Mouse (Mus musculus) brain, adult 2 months (tissue): ENCODE measurements at regions not wholly inside any gene's neighbourhood (a gene's known extent, or its start where the extent isn't known, plus 50 kb on each side); places are given as distances from the start of the nearest gene placed in this dataset.
A peak's percentile ranks its signal among the peaks of the same experiment; 100 is the strongest.
"Not testable (repeated sequence)": the region's sequence is repeated elsewhere in the genome, so short reads cannot be mapped to it uniquely, and the experiment has no call there.

ENCODE experiments used
- DNase-seq: peaks from one replicate; pipeline ENCODE4 v3.0.0; 2011; ENCODE audit warnings: low read depth, low spot score

GRCm38 (mm10) chr13:111904616-111905212 is 95.9 kb upstream of the Map3k1 start:
- DNase-seq: peak; percentile 95

DNA sequence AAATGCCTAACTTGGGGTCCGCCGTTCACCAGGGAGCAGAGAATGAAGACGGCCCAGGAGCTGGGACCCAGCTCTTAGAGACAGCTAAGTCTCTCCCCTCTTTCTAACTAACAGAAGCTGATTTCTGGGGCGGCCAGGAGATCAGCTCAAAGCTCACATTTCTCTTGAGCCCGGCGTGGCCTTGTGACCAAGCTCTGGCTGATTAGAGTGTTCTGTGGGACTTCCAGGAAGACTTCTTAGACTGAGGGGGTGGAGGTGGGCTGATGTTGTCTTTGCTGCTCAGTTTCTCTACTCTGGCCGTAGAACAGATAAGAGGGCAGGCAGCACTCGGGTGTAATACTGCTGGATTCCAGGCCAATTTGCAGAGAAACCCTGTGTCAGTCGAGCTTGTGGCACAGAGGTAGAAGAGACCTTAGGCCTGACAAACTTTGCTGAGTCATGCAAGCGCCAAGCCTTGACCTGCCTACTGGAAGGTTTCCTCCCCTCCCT is 96.5 kb upstream of the Map3k1 start:
- peak; percentile 38 for DNase-seq

DNA sequence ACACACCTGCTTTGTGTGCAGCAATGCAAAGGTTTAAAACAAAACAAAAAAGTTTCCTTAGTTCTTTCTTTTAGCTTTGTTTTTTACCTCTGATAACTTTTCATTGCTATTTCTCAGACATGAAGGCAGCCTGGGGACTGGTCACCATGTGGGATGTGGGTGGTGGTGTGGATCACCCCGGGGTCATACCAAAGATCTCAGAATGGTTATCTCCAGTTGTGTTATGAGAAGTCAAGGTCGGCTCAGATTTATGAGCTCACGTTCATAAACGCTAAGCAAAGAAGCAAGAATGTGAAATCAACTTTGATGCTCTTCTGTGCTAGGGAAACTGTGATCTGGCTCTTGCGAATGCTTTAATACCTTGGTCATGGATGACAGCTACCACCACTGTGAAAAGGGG is 102.3 kb upstream of the Map3k1 start:
- DNase-seq: no peak

GRCm38 (mm10) chr13:111911661-111912312 is 103.0 kb upstream of the Map3k1 start:
- DNase-seq: peak; percentile 22

- DNase-seq: no peak
These were observed 105.6 kb upstream of the Map3k1 start for GRCm38 (mm10) chr13:111914348-111914913.

GRCm38 (mm10) chr13:111919417-111919816 is 110.6 kb upstream of the Map3k1 start:
- not testable (repeated sequence) for DNase-seq

DNA sequence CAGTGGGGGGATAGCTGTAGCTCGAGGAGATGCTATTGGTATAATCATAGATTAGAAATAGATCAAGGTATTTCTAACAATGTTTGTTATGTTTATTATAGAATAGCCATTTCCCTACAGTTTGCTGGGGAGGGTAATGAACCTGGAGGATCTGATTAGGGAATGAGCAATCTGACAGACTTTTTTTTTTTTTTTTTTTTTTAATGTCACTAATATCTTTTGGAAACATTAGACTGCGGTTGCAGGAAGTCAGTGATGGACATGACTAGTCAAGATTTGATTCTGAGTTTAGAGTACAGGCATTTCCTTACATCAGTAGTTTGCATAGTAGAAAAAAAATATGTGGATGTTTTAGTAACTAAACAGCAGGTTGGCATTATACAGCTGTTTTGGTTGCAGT is 111.7 kb upstream of the Map3k1 start:
- DNase-seq: no peak

GRCm38 (mm10) chr13:111921142-111922035 is 112.6 kb upstream of the Map3k1 start:
- DNase-seq: no peak

DNA sequence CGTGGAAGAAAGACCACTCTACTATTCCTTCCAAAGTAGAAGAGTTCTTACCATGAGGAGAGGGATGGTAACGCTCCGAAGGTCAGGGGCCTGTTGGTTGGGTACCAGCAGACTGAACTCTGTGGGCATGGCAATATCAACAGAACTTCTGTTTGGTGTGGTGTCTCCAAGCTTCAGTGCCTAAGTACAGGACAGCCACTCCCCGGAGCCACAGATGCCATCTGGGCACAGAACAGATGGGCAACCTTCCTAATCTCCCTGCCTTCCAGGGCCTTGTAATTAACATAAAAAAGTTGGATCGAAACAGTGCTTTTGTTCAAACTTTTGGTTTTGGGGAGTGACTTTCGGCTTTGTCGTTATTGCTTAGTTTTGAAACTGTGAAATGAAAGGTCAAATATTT is 116.6 kb upstream of the Map3k1 start:
- DNase-seq: peak; percentile 67

DNA sequence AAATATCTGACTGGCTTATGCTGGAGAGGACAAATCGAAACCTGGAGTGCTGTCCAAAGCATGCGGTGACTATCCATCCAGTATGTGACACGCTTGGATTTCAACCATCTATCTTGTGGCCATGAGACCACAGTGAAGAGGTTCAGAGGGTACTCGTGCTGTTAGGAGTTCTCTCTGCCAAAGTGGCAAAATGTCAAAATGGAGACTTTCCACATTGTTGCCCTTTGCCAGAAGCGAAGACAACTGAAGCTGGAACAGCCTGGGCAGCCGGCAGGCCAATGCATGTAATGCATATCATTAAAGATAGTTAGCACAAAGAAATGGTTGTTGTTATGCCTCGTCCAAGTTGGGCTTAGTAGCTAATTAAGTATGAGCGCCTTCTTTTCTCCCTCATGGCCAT is 118.0 kb upstream of the Map3k1 start:
- peak; percentile 60 for DNase-seq

DNA sequence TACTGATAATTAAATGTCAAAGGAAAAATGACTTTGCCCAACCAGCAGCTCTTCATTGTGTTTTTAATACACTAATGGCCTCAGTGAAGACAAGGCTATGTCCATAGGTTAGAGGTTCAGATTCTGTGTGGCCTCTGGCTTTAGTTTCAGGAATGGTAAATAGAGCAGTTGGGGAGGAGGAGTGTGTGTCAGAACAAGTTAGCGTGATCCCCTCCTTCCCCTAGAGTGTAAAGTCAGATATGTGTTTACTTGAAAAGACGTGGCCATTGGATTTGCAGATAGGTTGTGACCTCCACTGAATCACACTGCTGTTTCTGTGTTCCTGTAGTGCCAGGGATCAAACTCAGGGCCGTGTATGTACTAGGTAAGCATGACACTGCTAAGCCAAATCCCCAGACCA is 118.7 kb upstream of the Map3k1 start:
- DNase-seq: no peak

DNA sequence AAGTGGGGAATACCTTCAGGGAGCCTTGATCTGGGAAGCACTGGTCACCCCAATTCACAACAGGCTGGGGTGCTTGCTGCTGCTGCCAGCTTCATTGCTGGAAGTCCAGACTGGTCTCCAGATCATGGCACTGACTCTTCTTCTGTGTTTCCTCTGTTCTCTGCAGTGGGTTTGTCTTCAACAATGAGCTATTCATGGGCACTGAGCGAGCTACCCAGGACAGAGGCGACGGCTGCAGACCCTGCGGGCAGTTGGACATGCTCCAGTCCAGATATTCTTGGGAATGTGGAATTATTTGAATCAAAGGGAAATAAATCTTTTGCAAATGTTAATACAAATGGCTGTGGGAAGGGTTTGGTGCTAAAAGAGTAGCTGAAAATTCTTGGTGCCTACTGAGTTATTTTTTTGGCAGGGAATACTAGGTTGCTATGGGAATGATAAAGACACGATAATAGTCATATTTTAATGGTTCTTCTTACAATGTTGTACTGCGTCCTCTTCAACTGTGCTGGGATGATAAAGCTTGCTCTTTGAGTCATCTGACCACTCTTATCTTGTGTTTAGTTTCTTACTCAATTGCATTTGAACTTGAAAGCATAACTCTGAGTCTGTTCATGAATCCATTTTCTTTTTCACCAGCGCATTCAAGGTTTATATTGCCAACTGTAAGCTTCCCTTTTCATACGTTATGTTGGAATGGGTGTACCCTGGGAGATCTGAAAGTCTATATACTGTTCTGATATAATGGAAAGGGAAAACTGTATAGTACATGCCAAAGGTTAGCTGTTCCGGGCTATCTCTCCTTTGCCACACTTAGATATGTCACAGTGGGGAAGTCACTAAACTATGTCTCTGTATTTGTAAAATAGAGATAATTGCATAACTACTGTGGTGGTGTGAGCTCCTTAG is 120.1 kb upstream of the Map3k1 start:
- no peak for DNase-seq

GRCm38 (mm10) chr13:111929908-111930307 is 121.1 kb upstream of the Map3k1 start:
- DNase-seq: no peak

GRCm38 (mm10) chr13:111932464-111932863 is 123.7 kb upstream of the Map3k1 start:
- no peak for DNase-seq

- DNase-seq: no peak
These were observed 124.9 kb upstream of the Map3k1 start for GRCm38 (mm10) chr13:111933526-111934240.

- DNase-seq: no peak
These were observed 126.9 kb upstream of the Map3k1 start for GRCm38 (mm10) chr13:111935721-111936080.

DNA sequence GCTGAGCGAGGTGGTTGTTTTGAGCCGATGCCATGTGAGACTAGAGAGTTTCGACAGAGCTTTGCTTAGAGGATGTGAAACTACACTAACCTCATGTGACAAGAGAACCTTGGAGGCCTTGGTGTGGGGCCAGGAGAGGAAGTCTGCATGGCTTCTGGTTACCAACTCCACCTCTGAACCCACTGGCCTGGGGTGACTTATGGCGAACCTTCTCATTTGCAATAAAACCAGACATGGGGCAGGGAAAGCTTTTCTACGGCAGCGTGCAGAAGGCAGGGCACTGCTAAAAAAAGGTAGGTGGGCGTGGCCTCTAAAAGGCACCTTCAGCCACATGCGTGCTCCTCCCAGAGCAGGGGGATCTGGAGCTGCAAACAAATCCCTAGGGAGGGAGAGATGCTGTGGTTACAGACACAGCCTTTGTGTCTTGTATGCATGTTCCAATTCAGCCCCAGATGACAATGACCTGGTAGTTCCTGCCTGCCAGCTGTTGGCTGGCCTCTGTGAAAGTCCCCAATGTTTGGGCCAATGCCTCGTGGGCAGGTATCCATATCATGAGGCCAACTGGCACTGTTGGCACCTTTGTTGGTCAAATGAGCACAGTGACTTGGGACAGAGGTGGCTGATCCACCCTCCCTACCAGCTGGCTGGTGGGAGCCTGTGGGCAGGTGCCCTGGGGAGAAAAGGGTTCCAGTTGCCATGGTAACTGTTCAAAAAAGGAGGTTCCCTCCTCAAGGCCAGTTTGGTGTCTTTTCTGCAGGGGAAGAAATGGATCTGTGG is 127.5 kb upstream of the Map3k1 start:
- peak; percentile 58 for DNase-seq

GRCm38 (mm10) chr13:111936983-111937382 is 128.2 kb upstream of the Map3k1 start:
- no peak for DNase-seq

DNA sequence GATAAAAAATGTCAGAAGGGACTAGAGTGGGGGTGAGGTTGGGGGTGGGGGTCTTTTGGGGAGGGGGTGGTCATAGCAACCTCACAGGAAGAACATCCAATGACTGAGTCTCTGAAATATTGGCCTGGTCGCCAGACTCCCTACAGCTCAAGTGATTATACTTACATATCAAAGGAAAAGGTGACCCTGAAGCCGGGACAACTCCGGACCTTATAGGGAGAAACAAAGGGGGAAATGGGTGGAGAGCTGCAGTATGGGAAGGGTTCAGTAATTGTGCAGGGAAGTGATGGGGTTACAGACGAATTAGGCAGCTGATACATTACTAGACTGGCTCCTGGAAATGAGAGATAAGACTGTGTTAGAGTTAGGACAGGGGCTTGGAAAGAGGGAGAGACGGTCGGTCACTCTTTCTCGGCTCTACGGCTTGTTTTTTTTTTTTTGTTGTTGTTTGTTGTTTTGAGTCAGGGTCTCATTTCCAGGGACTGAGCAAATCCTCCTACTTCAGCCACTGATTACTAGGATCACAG is 130.2 kb upstream of the Map3k1 start:
- no peak for DNase-seq
